Mouse (Mus musculus) cerebellum, adult 2 months (tissue): ENCODE measurements at regions not wholly inside any gene's neighbourhood (a gene's known extent, or its start where the extent isn't known, plus 50 kb on each side); places are given as distances from the start of the nearest gene placed in this dataset.

ENCODE experiments used
- CTCF ChIP-seq: fragments of 200-500 bp; IDR thresholded peaks from 2 replicates; pipeline ENCODE4 v1.5.1; 2011; ENCODE audit warnings: low read depth, mild to moderate bottlenecking, control low read depth, low read length, moderate library complexity, borderline replicate concordance; ENCODE audit not compliant: insufficient read depth
- POLR2A ChIP-seq: fragments of 200-500 bp; IDR thresholded peaks from 2 replicates; pipeline ENCODE4 v1.6.1; 2011; ENCODE audit warnings: low read length, control low read depth, borderline replicate concordance; ENCODE audit not compliant: insufficient read depth

- TF ChIP-seq POLR2A: no peak
- TF ChIP-seq CTCF: no peak
Observed at GRCm38 (mm10) chr9:6826581-6826980, 357.7 kb downstream of the Dync2h1 start.
